In the genomic region with DNA sequence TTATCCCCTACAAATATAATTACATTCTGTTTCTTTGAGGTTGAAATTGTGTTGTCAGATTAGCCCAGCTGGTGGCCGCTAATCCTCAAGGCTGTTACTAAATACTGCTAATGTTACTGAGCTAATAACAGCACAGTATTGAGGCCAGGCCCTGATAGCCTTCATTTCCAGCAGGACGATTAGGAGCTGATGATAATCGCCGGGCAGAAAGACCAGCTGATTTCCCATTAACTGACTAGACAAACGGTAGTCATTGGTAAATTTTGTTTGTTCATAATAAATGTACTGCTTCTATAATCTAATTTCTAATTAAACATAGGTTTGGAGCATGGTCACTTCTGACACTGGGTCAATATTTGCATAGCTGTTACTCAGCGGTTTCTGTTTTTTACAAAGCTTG, we compare ENCODE assay signal across 1 mouse cellular context.
A peak's percentile ranks its signal among the peaks of the same experiment; 100 is the strongest.
TF ChIP-seq lines count a peak whose summit lies in the region.

No protein-coding gene starts in this region.

TF ChIP-seq in MEL, 35 proteins besides CTCF, POLR2A, EP300 and RAD21:
- TF ChIP-seq MXI1 (IDR thresholded peaks at IDR 0.05; ENCODE audit: low read depth, low read length) (no peak), ETS1 (IDR thresholded peaks at IDR 0.05; ENCODE audit: low read depth, low read length) (peak; percentile 58; the same call in 1 of the 2 replicates)
